Mouse (Mus musculus) stomach, embryonic 16.5 days (tissue): ENCODE results near the gene Dcbld2. TPM values are rescaled to one million over a fixed set of nuclear protein-coding genes. Genes with fewer than 3 reads are reported as not detected.
A peak's percentile ranks its signal among the peaks of the same experiment; 100 is the strongest.

Experiments used
- ATAC-seq: fragments of 200-750 bp; cut with Nextera tagmentation; 2 replicates; pipeline ENCODE4 v1.8.0; 2017; ENCODE audit warnings: moderate number of reproducible peaks, moderate TSS enrichment; ENCODE audit not compliant: insufficient read depth, low FRiP score
- H3K27ac ChIP-seq: fragments of 300-500 bp; sonication (generic); 2 replicates; pipeline ENCODE4 v1.5.1; 2014; ENCODE audit warnings: low read length
- H3K27me3 ChIP-seq: fragments of 300-500 bp; sonication (generic); 2 replicates; pipeline ENCODE4 v1.6.1; 2014; ENCODE audit warnings: low read length, control low read depth, mixed read lengths; ENCODE audit not compliant: control insufficient read depth, insufficient read depth
- H3K36me3 ChIP-seq: fragments of 300-500 bp; sonication (generic); 2 replicates; pipeline ENCODE4 v1.6.1; 2014; ENCODE audit warnings: low read length; ENCODE audit not compliant: control insufficient read depth, insufficient read depth
- H3K4me1 ChIP-seq: fragments of 300-500 bp; sonication (generic); 2 replicates; pipeline ENCODE4 v1.6.1; 2014; ENCODE audit warnings: low read length, control low read depth, mixed read lengths; ENCODE audit not compliant: control insufficient read depth, insufficient read depth
- H3K4me2 ChIP-seq: fragments of 300-500 bp; sonication (generic); 2 replicates; pipeline ENCODE4 v1.6.1; 2014; ENCODE audit warnings: low read depth, low read length, mixed read lengths
- H3K4me3 ChIP-seq: fragments of 300-500 bp; sonication (generic); replicated peaks from 2 replicates; pipeline ENCODE4 v1.5.1; 2014; ENCODE audit warnings: mild to moderate bottlenecking, low read length
- H3K9ac ChIP-seq: fragments of 300-500 bp; sonication (generic); 2 replicates; pipeline ENCODE4 v1.6.1; 2014; ENCODE audit warnings: low read length
- H3K9me3 ChIP-seq: fragments of 300-500 bp; sonication (generic); replicated peaks from 2 replicates; pipeline ENCODE4 v1.6.1; 2016; ENCODE audit warnings: low read length, control low read depth; ENCODE audit not compliant: control insufficient read depth
- WGBS: fragments of 180-500 bp; shearing (Covaris S2); extraction: QIAGEN DNeasy Blood & Tissue Kit; methylation state at CpG from one replicate; pipeline ENCODE4 v1.1.7; 2014; 5-methylcytosine and 5-hydroxymethylcytosine counted together
- polyA plus RNA-seq: library from polyadenylated mRNA; unstranded; fragments of >200 nt; fragmentation: Nextera tagmentation; extraction: Ambion mirVana; gene quantifications from 2 replicates; pipeline ENCODE4 v1.2.1, GENCODE M21; 2015

Dcbld2 gene
- polyA plus RNA-seq, 1 experiment from 2014 or later: 5.9 TPM

- Histone ChIP-seq H3K27ac (no peak overlapping the region), H3K4me1 (no peaks in the 10 kb centered on the region), H3K4me3 (no peak overlapping the region), H3K27me3 (no peaks in the 10 kb centered on the region), H3K9me3 (no peaks in the 10 kb centered on the region), H3K9ac (no peak overlapping the region), H3K4me2 (no peak overlapping the region), H3K36me3 (no peaks in the 10 kb centered on the region)
- WGBS: 73% methylated on average over 4 of the region's 4 CpGs
- ATAC-seq: no peak
Measured at GRCm38 (mm10) chr16:58470841-58471240, 62.6 kb downstream of the Dcbld2 start.

- Histone ChIP-seq H3K27ac (no peak overlapping the region), H3K4me2 (no peak overlapping the region), H3K27me3 (no peaks in the 10 kb centered on the region), H3K9ac (no peak overlapping the region), H3K9me3 (peaks cover 9% of the 10 kb centered on the region; the same call in 1 of the 2 replicates), H3K4me3 (no peak overlapping the region), H3K36me3 (no peaks in the 10 kb centered on the region), H3K4me1 (no peaks in the 10 kb centered on the region)
- WGBS: 61% methylated on average over 3 of the region's 3 CpGs
- ATAC-seq: no peak
Measured at GRCm38 (mm10) chr16:58474875-58475274, 66.6 kb downstream of the Dcbld2 start.

- H3K4me2 ChIP-seq: no peak overlapping the region
- H3K4me1 ChIP-seq: no peaks in the 10 kb centered on the region
- H3K9me3 ChIP-seq: peaks cover 9% of the 10 kb centered on the region; the same call in 1 of the 2 replicates
- ATAC-seq: peak; percentile 34; the same call in 1 of the 2 replicates
- H3K27ac ChIP-seq: no peak overlapping the region
- H3K36me3 ChIP-seq: no peaks in the 10 kb centered on the region
- H3K4me3 ChIP-seq: no peak overlapping the region
- 69% methylated on average over 3 of the region's 3 CpGs for WGBS
- no peak overlapping the region for H3K9ac ChIP-seq
- H3K27me3 ChIP-seq: no peaks in the 10 kb centered on the region
Measured at GRCm38 (mm10) chr16:58475544-58476154, 67.4 kb downstream of the Dcbld2 start.

GRCm38 (mm10) chr16:58476363-58476762 is 68.1 kb downstream of the Dcbld2 start:
- Histone ChIP-seq H3K9me3 (peaks cover 9% of the 10 kb centered on the region; the same call in 1 of the 2 replicates), H3K4me2 (no peak overlapping the region), H3K27ac (peak overlapping the region; percentile 50; the same call in 1 of the 2 replicates), H3K27me3 (no peaks in the 10 kb centered on the region), H3K4me3 (no peak overlapping the region), H3K4me1 (no peaks in the 10 kb centered on the region), H3K36me3 (no peaks in the 10 kb centered on the region), H3K9ac (no peak overlapping the region)
- peak; percentile 59; the same call in 1 of the 2 replicates for ATAC-seq
- 32% methylated on average over 2 of the region's 2 CpGs for WGBS

DNA sequence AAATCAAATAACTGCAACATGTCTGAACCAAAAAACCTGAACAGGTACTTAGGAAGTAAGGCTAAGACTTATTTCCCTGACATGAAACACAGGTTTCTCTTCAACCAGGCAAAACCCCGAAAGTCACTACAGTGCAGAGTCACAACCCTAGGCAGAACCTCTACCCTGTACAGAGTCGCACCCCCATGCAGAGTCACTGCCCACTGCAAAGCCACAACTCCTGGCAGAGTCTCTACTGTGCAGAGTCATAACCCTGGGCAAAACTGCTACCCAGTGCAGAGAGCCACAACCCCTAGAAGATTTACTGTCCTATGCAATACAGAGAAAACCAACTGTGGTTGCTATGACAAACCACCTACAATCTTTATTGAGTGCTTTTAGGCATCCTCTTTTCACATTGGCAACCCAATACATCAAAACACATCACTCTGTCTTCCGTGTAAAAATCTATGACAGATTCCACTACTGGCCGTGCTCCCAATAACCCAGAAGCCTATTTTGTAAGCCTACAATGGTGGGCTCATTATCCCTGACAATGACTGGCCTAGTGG is 71.7 kb downstream of the Dcbld2 start:
- Histone ChIP-seq H3K36me3 (no peaks in the 10 kb centered on the region), H3K4me2 (no peak overlapping the region), H3K9me3 (peaks cover 9% of the 10 kb centered on the region; the same call in 1 of the 2 replicates), H3K4me1 (no peaks in the 10 kb centered on the region), H3K4me3 (no peak overlapping the region), H3K9ac (no peak overlapping the region), H3K27me3 (no peaks in the 10 kb centered on the region), H3K27ac (no peak overlapping the region)
- WGBS: 78% methylated on average over 4 of the region's 4 CpGs
- no peak for ATAC-seq

GRCm38 (mm10) chr16:58481219-58481905 is 73.1 kb downstream of the Dcbld2 start:
- no peak overlapping the region for H3K4me2 ChIP-seq
- H3K4me1 ChIP-seq: no peaks in the 10 kb centered on the region
- no peaks in the 10 kb centered on the region for H3K27me3 ChIP-seq
- peaks cover 9% of the 10 kb centered on the region; the same call in 1 of the 2 replicates for H3K9me3 ChIP-seq
- H3K36me3 ChIP-seq: no peaks in the 10 kb centered on the region
- H3K4me3 ChIP-seq: no peak overlapping the region
- 66% methylated on average over 9 of the region's 9 CpGs for WGBS
- H3K9ac ChIP-seq: no peak overlapping the region
- H3K27ac ChIP-seq: peak overlapping the region; percentile 17; the same call in 1 of the 2 replicates
- ATAC-seq: no peak

DNA sequence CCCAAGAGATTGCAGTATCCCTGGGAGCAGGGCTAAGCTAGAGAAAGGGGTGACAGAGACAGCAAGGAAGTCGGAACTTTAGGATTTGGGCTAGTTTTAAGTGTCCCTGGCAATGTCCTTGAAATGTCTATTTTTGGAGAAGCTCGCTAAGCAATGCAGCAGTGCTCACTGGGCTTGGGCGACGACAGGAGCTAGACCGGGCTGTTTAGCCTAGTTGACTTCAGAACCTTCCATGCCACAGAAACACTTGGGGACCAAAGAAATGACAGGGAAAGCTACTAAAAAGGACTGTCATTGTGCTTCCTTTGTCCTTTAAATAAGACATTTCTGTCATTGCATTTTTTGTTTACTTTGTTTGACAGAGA is 73.6 kb downstream of the Dcbld2 start:
- Histone ChIP-seq H3K27me3 (no peaks in the 10 kb centered on the region), H3K9ac (no peak overlapping the region), H3K9me3 (peaks cover 9% of the 10 kb centered on the region; the same call in 1 of the 2 replicates), H3K27ac (peak overlapping the region; percentile 17; the same call in 1 of the 2 replicates), H3K36me3 (no peaks in the 10 kb centered on the region), H3K4me3 (no peak overlapping the region), H3K4me2 (no peak overlapping the region), H3K4me1 (no peaks in the 10 kb centered on the region)
- no peak for ATAC-seq
- 67% methylated on average over 5 of the region's 5 CpGs for WGBS

- no peaks in the 10 kb centered on the region for H3K4me1 ChIP-seq
- 44% methylated on average over 3 of the region's 3 CpGs for WGBS
- H3K4me2 ChIP-seq: no peak overlapping the region
- H3K9ac ChIP-seq: no peak overlapping the region
- no peak overlapping the region for H3K27ac ChIP-seq
- H3K9me3 ChIP-seq: peaks cover 9% of the 10 kb centered on the region; the same call in 1 of the 2 replicates
- no peak overlapping the region for H3K4me3 ChIP-seq
- H3K27me3 ChIP-seq: no peaks in the 10 kb centered on the region
- no peak for ATAC-seq
- H3K36me3 ChIP-seq: no peaks in the 10 kb centered on the region
Measured at GRCm38 (mm10) chr16:58482296-58482695, 74.1 kb downstream of the Dcbld2 start.

GRCm38 (mm10) chr16:58487861-58488260 is 79.6 kb downstream of the Dcbld2 start:
- WGBS: 87% methylated on average over 6 of the region's 6 CpGs

More at GRCm38 (mm10) chr16:58487861-58488260, 79.6 kb downstream of the Dcbld2 start:
- H3K9ac ChIP-seq: no peak overlapping the region
- no peak overlapping the region for H3K27ac ChIP-seq
- H3K9me3 ChIP-seq: no peaks in the 10 kb centered on the region
- no peak overlapping the region for H3K4me3 ChIP-seq
- no peaks in the 10 kb centered on the region for H3K27me3 ChIP-seq
- H3K4me1 ChIP-seq: no peaks in the 10 kb centered on the region
- no peak overlapping the region for H3K4me2 ChIP-seq
- no peak for ATAC-seq
- H3K36me3 ChIP-seq: no peaks in the 10 kb centered on the region
